Mouse (Mus musculus): ENCODE results near the gene Pdzd2.

DNA sequence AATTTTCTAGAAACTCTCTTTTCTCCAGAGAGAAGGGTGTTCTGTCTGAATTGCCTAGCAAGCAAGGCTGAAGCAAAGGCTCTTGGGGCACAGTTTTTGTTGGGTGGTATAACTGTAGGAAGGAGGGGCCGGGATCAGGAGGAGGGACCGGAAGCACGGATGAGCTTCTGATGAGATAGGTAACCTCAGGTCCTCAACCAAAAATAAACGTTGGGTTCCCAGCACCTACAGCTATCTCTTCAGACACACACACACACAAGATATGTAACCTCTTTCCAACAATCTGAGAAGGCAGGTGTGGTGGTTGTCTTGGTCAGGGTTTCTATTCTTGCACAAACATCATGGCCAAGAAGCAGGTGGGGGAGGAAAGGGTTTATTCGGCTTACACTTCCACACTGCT is 422.4 kb downstream of the Pdzd2 start:
- TF ChIP-seq GATA1 (IDR thresholded peaks at IDR 0.05; ENCODE audit: borderline replicate concordance, low read length) (no peak), FLI1 (IDR thresholded peaks at IDR 0.05; ENCODE audit: low read length) (no peak)

All from megakaryocyte, embryonic 14.5 days (primary cell).